Mouse (Mus musculus): ENCODE measurements at regions not wholly inside any gene's neighbourhood (a gene's known extent, or its start where the extent isn't known, plus 50 kb on each side); places are given as distances from the start of the nearest gene placed in this dataset.

- DNase-seq = peak; percentile 13
Measured at GRCm38 (mm10) chrX:145672776-145673175, 167.8 kb upstream of the Amot start.

GRCm38 (mm10) chrX:145651647-145652046 lies 146.7 kb upstream of the Amot start:
- no peak for DNase-seq

DNA sequence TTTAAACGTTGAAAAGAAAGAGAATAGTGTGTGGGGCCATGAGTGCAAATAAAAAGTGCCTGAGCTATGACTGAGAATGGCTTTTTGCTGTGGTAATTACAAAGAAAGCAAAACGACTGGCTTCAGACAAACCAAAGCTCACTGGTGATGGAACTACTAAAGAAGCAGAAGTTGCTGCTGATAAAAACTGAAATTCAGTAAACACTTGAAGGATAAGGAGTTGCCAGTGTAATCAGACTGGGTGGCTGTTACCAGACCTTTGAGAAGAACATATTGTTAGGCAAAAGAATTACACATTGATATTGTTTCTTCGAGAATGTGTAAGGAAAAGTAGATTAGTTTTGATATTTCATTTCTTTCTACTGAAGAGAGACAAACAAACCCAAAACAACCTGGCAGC lies 114.7 kb upstream of the Amot start:
- no peak for DNase-seq

DNA sequence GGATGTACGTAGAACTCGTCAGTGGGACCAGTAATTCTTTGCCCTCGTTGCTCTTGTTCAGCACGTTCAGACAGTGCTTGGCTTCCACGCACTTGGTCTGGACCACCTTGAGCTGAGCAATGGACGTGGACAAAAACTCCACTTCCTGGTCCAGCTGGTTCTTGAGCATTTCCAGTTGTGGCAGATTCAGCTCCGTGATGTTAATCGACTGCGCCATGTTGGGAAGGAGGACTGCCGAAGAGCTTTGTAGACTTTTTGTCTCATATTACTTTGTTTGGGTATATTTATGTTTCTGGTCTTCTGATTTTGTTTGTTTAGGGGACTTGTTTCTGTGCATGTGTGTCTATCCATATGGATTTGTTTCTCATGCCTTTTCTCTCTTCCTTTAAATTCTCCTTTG lies 97.1 kb upstream of the Amot start:
- DNase-seq = no peak

GRCm38 (mm10) chrX:145590733-145591132 lies 85.8 kb upstream of the Amot start:
- DNase-seq = no peak

DNA sequence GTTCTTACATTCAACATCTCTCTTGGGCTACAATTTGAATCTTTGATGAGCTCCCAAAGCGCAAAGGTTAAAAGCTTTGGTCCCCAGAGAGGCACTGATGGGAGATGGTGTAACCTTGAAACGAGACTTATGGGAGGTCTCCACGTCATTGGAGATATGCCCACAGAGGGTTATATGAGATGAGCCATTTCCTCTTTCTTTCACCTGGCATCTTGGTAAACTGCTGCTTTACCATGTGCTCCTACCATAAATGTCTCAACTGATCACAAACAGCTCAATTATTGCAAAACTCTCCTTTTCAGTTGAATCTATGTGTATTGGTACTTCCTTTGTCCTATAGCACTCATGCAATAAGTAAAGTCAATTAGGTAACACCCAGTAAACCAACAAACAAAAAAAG lies 62.5 kb upstream of the Amot start:
- DNase-seq = no peak

GRCm38 (mm10) chrX:145567073-145567472 lies 62.1 kb upstream of the Amot start:
- DNase-seq = no peak

GRCm38 (mm10) chrX:145558881-145559280 lies 53.9 kb upstream of the Amot start:
- no peak for DNase-seq
